Mouse (Mus musculus) frontal cortex, adult (tissue): Measurements from ENCODE around the gene Gm5152.
"Not testable (repeated sequence)": the region's sequence is repeated elsewhere in the genome, so short reads cannot be mapped to it uniquely, and the experiment has no call there.

ENCODE experiments used
- ATAC-seq: cut with Nextera tagmentation; 2 replicates; pipeline ENCODE4 v1.9.2; 2017; ENCODE audit warnings: mild to moderate bottlenecking, moderate library complexity, mixed read lengths; ENCODE audit not compliant: low TSS enrichment

Gm5152 gene

DNA sequence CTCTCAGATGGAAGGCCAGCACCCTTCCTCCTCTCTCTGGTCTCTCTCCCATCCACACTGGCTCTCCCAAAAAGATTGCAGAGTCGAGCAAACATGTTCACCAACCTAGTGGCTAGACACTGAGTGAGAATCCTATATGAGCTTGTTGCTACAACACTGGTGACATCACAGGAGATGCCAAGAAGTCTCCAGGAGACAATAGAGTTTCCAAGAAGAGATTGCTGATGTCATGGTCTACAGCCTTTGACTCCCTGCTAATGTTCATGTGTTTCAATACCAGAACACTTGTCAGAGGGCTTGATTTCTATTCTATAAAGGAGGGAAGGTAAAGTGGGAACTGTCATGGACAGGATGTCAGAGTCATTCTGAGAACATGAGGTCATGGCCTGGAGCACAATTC lies at the start of gene Gm5152:
TSS of gene Gm5152 (minus strand) at position 101 of the 400 bp plus-strand sequence.
- not testable (repeated sequence) for ATAC-seq

GRCm38 (mm10) chr5:10254768-10255167 lies 8.4 kb upstream of the Gm5152 start:
- ATAC-seq: not testable (repeated sequence)

DNA sequence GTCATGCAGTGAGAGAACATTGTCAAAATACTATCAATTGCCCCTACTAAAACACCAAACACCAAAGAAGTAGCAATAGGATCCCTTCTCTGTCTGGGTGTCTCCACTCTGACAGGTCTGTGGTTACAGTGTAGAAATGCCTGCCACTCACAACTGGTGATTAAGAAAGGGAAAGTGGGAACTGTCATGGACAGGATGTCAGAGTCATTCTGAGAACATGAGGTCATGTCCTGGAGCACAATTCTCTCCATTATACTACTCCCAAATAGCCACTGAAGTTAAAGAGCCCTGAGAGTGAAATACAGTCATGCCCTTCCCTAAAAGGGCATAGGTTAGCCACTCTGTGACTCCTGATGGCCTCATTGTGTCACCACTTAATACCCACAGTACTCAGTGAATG lies 556 bp downstream of the Gm5152 start:
- ATAC-seq: not testable (repeated sequence)

- ATAC-seq: not testable (repeated sequence)
These were observed 5.9 kb downstream of the Gm5152 start for GRCm38 (mm10) chr5:10240436-10240835.

- ATAC-seq: no peak
These were observed 26.0 kb downstream of the Gm5152 start for GRCm38 (mm10) chr5:10220317-10220716.

- no peak for ATAC-seq
These were observed 43.3 kb downstream of the Gm5152 start for GRCm38 (mm10) chr5:10203067-10203466.

- no peak for ATAC-seq
These were observed 49.4 kb downstream of the Gm5152 start for GRCm38 (mm10) chr5:10196880-10197279.
